Mouse (Mus musculus): ENCODE measurements around the gene Ptar1.
A peak's percentile ranks its signal among the peaks of the same experiment; 100 is the strongest.
"Not testable (repeated sequence)": the region's sequence is repeated elsewhere in the genome, so short reads cannot be mapped to it uniquely, and the experiment has no call there.

Gene Ptar1

DNA sequence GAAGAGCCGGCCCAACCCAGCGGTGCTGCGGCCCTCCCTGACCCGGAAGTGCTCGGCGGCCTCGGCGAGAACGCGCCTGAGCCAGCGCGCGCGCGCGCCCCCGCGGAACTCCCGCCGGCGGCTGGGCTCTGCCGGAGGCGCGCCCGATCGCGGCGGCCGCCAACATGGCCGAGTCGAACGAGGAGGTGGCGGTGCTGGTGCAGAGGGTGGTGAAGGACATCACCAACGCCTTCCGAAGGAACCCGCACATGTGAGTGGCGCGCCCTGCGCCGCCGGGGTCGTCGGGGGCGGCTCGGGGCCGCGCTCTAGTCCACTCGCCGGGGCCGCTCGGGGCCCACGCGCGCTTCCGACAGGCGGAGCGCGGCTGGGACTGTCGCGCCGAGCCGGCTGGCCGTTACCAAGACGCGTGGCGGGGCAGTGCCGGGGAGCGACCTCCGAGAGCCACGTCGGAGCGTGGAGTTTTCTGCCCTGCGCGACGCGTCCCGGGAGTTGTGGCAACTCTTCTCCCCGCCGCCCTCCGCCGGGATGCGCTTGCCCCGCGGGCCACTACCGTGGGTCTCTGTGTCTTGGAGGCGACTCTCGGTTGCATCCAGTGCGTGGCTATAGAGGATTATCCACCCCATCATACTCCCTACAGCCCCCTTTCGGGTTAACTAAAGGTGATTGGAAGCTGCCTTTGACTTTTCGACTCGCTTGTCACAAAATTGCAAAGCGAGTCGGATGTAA lies at the start of gene Ptar1:
Gene Ptar1, plus strand, starts transcription at position 134 of the 726 bp plus-strand sequence.
- DNase-seq (ENCODE audit: low read depth, low spot score): peak; percentile 94

DNA sequence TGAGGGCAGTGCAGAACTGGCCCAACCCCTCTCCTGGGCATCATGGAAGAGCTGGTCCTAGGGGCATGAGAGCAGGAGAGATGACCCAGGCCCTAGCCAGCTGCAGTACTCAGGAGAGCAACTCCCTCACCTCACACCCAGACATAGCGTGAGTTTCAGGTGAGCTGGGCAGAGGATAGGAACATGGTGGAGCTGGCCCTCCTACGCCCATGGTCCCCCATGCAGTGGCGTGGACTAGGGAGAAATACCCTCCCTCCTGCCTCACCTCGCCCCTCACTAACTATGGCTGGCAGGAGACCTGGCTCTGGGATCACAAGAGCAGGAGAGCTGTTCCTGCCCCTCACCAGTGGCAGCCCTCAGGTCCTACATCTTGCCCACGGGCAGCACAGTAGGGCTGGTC lies 43.4 kb upstream of the Ptar1 start:
- DNase-seq (ENCODE audit: low read depth, low spot score): no peak

DNA sequence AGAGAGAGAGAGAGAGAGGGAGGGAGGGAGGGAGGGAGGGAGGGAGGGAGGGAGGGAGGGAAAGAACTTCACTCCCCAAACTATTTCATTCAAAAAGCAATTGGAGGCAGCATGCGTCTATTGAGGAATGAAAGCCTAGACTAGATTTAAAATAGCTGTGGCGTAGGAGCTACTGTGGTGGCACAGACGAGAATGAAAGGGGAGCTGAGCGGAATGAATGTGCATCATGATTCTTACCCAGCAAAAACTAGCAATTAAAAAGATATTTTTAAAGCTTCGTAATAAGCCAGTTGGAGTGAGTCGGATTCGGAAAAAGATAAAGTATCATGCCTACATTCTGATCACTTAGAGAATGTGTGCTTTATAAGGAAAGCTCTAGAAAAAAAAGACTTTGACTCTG lies 41.9 kb upstream of the Ptar1 start:
- no peak for DNase-seq (ENCODE audit: low read depth, low spot score)

DNA sequence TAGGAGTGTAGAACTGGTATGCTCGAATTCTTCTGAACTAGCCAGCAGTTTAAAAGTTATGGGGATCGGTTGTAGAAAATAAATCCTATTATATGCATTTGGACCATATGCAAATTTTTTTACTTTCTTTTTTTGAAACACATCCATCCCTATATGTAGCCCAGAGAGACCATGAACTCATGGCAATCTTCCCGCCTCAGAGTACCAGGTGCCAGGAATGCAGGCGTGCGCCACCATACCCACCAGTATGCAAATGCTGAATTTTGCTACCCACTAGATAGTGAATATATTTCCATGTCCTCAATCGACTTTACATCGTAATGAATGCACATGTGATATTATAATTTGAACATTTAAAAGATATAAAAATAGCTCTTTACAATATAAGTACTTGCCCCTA lies 39.9 kb upstream of the Ptar1 start:
- no peak for DNase-seq (ENCODE audit: low read depth, low spot score)

DNA sequence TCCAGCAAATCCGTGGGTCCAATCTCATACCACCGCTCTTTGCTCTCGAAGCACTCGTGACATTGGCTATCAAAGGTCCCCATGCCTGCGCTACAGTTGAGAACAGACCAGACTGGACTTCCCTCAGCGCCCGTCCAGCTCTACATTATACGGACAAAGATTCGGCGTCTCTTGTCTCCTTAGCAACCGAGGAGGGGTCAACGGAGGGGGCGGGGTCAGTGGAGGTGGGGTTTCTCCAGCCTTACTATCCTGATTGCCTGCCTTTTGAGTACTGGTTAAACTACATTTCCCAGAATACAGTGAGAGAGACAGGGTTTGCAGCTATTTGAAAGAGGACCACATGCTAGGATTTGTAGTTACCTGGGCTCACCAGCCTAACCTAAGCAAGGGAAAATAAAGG lies 34.6 kb upstream of the Ptar1 start, which contains the start of gene 1700028P14Rik:
Gene 1700028P14Rik, minus strand, starts transcription at position 169 of the 400 bp plus-strand sequence.
- DNase-seq (ENCODE audit: low read depth, low spot score): no peak

DNA sequence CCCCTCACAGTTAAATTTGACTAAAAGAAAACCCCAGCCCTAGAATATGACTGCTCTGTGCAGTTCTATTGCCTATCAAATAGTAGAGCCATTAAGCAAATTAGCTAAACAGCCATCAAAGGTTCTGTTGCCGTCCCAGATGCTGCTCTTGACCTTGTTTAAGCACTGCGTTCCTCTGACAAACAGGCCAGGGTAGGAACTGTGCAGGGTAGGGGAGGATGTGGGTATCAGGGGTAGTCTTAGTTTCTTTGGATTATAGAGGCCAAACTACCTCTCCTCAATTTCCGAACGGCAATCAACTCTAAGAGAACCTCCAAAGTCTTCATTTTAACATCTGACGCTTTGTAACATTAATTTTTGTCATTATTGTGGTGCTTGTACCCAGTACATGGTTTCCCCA lies 34.1 kb upstream of the Ptar1 start:
- no peak for DNase-seq (ENCODE audit: low read depth, low spot score)

DNA sequence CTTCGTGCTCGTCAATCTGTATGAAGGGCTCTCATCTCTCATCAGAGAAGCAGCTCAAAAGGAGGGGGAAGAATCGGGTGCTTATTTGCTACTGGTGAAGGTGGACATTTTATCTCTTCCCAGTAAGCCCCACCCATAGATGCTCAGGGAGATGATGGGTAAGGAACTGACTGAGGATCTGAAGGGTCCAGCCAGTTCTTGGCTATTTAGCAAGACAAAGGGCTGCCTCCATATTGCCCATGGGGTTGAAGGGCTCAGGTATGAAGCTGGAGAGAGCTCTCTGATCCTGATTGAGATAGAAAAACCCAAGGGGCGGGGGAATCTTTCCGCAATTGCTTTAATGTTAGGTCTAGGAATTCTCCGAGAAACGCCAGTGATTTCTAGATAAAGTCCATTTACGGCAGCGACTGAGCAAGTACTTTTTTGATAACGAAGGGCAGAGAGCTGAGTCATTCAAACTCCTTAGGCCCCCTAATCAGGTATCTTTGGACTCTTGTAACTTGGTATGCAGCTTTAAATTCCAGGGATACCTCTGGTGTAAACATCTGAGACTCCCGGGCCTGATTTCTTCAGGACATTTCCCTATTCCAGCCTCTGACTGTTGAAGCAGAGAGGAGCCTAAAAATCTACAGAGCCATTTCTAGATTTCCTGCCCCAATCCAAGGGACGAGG lies 29.8 kb upstream of the Ptar1 start:
- no peak for DNase-seq (ENCODE audit: low read depth, low spot score)

DNA sequence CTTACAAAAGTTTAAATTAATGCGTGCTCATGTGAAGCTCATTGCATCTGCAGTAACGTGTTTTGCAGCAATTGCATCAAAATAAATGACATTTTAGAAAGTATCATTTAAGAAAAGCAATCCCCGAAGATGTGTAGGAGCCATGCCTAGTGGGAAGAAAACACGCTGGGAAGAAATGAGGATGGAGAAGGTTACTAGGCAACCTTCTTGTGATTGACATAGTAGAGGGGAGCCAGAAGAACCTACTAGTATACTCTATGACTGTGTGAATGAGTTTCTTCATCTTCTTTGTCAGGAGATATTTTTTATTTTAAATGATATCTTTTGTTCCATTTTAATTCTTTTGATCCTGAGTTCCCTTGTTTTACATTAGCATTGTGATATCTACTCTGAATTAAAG lies 28.9 kb upstream of the Ptar1 start:
- DNase-seq (ENCODE audit: low read depth, low spot score): no peak

DNA sequence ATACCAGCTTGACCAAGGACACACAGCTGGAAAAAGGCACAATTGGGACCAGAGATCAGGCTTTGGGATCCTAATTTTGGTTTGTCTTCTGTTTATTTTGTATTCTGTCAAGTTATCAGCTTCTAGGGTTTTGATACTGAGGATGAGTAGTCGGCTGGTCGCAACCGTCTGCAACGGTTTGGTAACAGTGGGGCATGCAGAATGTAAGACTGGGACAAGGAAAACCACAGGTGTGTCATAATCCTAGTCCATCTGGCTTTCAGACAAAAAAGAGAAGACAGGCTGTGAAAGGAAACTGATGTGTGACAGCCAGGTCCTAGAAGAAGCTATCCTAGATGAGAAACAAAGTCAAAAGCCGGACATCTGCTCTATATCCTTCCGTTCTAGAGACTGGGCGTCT lies 23.1 kb upstream of the Ptar1 start:
- DNase-seq (ENCODE audit: low read depth, low spot score): no peak

DNA sequence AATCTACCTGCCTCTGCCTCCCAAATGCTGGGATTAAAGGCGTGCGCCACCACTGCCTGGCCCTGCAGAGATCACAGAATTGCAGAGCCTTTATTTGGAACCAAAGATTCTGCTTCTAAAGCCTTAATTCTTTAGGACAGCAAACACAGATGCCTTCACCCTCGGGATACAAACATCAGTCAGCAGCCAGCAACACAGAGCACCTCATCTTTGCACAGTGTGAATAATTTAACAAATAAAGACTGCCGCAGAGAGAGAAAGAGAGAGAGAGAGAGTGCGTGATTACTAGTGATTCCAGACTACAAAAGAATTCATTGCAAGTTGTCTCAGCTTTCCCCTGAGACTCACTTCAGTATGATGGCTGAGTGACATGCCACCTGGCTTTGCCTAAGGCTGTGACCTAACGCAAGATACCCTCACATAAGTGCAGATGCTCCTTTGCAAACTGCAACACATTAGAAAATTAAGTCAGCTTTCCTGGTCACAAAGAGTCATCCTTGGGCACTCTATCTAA lies 19.0 kb upstream of the Ptar1 start:
- no peak for DNase-seq (ENCODE audit: low read depth, low spot score)

DNA sequence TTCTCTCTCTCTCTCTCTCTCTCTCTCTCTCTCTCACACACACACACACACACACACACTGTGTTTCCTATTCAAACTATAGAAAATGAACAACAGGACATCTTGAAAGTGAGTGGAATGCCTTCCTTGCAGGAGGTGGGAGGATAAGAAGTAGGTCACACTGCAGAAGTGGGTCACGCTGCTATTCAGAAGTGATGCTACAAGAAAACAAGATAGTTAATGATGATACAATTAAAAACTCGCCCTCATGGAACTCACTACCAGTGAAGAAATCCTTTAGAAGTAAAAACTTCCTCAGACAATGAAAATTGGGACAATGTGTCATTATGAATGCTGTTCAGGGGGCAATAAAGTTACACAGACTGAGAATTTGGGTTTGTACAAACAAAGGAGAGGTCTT lies 14.2 kb upstream of the Ptar1 start:
- DNase-seq (ENCODE audit: low read depth, low spot score): no peak

DNA sequence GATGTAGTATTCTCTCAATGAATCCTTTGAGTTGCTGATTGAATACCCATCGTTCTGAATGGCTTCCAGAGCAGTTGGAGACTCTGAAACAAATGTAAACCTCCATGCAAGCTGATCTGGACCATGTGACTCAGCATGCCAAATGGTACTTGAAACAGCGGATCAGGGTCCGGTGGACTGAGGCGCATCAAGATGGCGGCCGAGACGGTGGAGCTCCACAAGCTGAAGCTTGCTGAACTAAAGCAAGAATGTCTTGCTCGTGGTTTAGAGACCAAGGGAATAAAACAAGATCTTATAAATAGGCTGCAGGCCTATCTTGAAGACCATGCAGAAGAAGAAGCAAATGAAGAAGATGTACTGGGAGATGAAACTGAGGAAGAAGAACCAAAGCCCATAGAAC lies 11.6 kb upstream of the Ptar1 start:
- DNase-seq (ENCODE audit: low read depth, low spot score): not testable (repeated sequence)

DNA sequence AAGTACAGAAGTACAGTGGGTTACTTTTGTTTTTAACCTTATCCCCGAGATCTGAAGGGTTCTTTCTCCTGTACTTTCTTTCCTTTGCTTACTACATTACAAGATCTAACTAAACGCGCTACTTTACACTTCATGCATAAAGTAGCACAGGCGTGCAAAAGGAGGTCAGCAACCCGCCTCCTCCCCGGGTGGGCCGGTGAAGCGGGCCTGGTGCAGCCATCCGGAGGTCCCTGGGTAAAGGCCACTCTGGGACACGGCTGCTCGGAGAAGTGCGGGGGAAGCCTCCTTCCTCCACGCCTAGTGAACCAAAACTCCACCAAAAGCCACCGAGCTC lies 300 bp upstream of the Ptar1 start:
- DNase-seq (ENCODE audit: low read depth, low spot score): no peak

DNA sequence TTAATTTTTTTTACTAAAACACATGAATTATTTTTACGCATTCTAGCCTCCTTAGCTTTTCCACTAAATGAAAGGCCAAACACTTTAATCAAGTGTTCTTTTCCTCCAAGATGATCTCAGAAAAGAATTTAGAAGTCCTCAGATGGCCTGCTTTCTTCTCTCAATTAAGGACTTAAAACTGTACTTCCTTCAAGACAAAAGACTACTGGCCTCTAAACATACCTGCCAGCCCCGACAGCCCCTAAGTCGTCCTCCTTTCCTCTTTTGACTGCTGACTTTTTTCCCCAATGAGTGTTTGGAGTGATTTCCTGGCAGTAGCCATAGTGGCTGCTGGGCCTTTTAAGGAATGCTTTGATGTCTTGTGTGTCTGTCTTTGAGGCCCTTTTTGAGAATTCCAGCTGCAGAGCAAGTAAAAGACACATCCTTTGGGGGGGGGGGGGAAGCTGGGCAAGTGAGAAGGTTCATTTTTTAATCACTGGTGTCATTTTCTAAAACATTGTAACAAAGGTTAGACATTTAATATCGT lies 1.3 kb downstream of the Ptar1 start:
- DNase-seq (ENCODE audit: low read depth, low spot score): peak; percentile 22

DNA sequence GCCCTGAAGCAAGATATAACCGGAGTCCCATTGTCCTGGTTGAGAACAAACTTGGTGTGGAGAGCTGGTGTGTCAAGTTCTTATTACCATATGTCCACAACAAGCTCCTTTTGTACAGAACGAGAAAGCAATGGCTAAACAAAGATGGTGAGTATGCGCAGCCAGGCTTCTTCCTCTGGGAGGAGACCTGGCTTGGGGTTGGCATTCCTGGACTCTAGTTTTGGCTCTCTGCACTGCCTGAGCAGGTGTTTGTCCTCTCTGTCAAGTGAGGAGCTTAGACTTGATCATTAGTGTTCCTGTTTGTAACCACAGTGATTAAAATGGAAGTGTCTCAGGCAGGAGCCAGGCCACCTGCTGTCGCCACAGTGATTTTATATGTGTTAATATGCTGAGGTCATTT lies 7.1 kb downstream of the Ptar1 start:
- DNase-seq (ENCODE audit: low read depth, low spot score): no peak

DNA sequence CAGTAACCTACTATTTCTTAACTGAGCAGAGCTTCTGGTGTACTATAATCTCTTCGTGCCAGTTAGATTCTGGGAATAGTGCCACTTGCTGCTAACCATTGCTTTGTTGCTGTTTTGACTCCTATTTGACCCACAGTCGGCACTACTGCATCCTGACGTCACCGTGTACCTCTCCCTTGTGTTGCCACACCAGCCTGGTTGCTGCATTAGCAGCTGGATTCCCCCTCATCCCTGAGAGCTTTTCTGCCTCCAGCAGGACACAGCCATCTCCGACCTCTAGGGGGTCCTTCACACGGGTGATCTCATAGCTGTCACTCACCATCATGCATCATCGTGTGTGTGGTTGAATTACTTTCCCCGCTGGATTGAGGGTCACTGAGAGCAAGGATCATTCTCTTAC lies 10.6 kb downstream of the Ptar1 start:
- no peak for DNase-seq (ENCODE audit: low read depth, low spot score)

DNA sequence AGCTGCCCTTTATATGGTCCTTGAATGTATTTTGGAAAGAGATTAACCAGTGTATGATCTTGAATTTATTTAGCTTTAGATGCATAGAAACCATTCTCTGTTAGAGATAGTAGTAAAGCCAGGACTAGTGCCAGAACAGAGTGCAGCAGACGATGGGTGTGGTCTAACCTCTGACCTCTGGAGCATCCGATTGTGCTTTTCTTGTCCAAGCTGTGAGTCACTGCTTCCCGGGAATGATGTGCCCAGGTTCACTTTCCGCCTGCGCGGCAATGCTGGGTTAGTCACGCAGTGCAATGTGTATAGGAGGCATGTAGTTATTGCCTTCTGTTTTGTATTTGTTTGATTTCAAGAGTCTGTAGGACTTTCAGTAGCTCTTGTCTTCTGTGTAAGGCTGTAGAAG lies 11.1 kb downstream of the Ptar1 start:
- DNase-seq (ENCODE audit: low read depth, low spot score): no peak

DNA sequence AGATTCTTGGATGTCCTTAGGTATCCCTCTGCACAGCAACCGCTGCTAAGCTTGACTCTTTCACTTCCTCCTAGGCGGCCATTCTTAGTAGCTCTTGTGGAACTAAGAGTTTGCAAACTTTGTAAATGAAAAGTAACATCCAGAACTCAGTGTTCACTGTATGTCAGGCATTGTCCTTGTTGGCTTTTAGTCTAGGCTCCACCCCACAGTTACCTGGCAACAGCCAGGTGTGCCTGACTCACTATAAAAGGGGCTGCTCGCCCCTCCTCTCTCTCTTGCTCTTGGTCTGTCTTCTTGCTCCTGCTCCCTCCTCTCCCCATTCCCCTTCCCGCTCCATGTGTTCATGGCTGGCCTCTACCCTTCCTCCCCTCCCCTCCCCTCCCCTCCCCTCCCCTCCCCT lies 11.9 kb downstream of the Ptar1 start:
- DNase-seq (ENCODE audit: low read depth, low spot score): peak; percentile 23

DNA sequence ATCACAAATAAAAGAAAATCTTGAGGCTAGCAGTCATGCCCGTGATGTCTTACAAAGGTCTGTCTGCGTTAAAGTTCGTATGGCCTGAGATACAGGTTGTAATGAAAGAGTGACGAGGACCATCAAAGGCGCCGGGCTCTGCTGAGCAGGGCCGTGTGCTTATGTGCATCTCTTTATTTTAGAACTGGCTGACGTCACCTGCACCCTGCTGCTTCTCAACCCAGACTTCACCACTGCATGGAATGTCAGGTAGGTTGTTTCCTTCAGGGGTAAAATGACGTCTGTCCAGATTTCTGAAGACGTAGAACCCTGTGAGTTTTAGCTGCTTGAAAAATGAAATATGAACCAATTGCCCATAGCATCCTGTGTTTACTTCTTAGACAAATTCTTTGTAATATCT lies 15.7 kb downstream of the Ptar1 start:
- DNase-seq (ENCODE audit: low read depth, low spot score): no peak

DNA sequence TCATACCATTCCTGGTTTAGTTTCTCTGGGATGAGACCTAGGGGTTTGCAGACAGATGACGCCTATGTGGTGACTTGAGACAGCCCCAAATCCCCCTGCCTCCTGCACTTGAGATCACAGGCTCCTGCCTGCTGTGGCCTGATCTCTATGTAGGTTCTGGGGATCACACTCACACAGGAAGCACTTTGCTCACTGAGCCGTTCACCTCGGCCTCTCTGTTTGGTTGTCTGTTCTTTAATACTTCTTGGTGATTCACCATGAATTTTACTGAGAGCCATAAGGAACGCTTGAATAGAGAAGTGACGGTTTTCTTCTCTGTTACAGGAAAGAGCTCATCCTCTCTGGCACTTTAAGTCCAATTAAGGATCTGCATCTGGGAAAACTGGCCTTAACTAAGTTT lies 18.2 kb downstream of the Ptar1 start:
- no peak for DNase-seq (ENCODE audit: low read depth, low spot score)

DNA sequence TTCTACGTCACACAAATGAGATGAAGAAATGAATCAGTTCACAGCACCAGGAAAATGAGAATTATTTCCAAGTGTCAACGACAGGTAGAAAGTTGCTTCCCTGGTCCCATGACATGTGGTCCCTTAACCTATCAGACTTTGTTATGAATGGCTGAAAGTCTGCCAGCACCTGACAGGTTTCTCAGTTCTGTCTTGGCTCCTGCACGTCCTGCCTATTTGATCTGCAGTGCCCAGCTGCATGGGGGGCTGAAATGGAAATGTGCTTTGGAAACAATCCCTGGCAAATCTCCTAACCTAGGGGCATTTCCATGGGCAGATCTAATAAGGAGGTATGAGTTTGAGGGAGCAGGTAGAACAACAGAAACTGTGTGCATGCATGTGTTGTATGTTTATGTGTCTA lies 59.3 kb downstream of the Ptar1 start:
- DNase-seq (ENCODE audit: low read depth, low spot score): no peak

DNA sequence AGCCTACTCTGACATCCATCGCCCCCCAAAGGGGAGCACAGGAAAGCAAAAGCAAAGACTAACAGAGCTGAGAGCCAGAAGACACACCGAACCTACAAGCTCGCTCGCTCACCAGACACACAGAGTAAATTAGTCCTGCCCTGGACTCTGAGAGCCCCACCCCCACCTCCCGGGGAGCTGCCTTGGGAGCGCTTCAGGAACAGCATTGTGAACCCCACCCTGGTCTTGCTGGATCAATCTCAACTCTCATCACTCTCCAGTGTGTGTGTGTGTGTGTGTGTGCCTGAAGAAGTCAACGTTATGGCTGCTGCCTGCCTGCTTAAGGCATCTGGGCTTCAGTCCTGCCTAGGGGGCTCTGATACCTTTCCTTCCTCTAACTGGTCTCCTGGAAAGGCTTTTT lies 69.8 kb downstream of the Ptar1 start:
- DNase-seq (ENCODE audit: low read depth, low spot score): no peak

DNA sequence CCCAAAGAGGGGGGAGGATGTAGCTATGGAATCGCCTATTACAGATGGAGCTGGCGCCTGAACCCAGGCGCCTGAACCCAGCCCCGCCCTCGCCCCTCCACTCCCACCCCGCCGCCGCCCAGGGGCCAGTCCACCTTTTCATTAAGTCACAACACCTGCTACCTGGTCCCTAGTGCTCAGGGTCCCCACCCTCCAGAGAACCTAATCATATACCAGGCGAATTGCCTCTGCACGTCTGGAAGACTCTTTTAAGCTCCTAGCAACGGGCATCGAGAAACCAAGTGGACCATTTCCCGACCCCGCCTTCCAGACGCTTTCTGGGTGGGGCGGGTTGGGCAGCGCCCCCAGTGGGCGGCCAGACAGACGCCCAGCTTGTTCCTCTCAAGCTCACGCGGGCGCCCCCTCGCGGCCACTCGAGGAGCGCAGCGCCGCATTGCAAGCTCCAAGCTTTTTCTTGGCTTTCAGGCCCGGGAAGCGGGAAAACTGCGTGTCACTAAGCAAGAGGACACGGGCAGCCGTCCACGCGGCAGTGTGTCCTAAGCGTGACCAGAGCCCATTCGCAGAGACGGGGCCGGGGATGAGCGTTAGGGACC lies 70.8 kb downstream of the Ptar1 start:
- DNase-seq (ENCODE audit: low read depth, low spot score): peak; percentile 85

Data from A20 (cell line).